Mouse (Mus musculus): Measurements from ENCODE around the gene Stat1. TPM values are rescaled to one million over a fixed set of nuclear protein-coding genes. Genes with fewer than 3 reads are reported as not detected.
A peak's percentile ranks its signal among the peaks of the same experiment; 100 is the strongest.

Stat1 gene
- polyA plus RNA-seq, 1 experiment from 2014 or later: 10.5 TPM

- Histone ChIP-seq H3K4me1 (peaks cover 9% of the 10 kb centered on the region), H3K4me3 (peak overlapping the region; percentile 51), H3K9me3 (replicated peaks) (no peaks in the 10 kb centered on the region), H3K27ac (peak overlapping the region; percentile 90), H3K36me3 (no peaks in the 10 kb centered on the region), H3K27me3 (ENCODE audit: low read depth, poor library complexity, severe bottlenecking) (no peaks in the 10 kb centered on the region)
- under 1% methylated on average over 32 of the region's 32 CpGs for WGBS
- DNase-seq (ENCODE audit: low spot score): peak; percentile 99
Measured at GRCm38 (mm10) chr1:52113666-52114069, 5.6 kb upstream of the Stat1 start.

- Histone ChIP-seq H3K27ac (no peak overlapping the region), H3K4me1 (peaks cover 19% of the 10 kb centered on the region), H3K9me3 (replicated peaks) (no peaks in the 10 kb centered on the region), H3K27me3 (ENCODE audit: low read depth, poor library complexity, severe bottlenecking) (peaks cover 12% of the 10 kb centered on the region; the same call in 1 of the 2 replicates), H3K36me3 (no peaks in the 10 kb centered on the region), H3K4me3 (no peak overlapping the region)
- no peak for DNase-seq (ENCODE audit: low spot score)
- WGBS: 82% methylated on average over 3 of the region's 3 CpGs
Measured at GRCm38 (mm10) chr1:52116441-52116840, 2.8 kb upstream of the Stat1 start.

- H3K9me3 ChIP-seq (replicated peaks): no peaks in the 10 kb centered on the region
- peaks cover 12% of the 10 kb centered on the region; the same call in 1 of the 2 replicates for H3K27me3 ChIP-seq (ENCODE audit: low read depth, poor library complexity, severe bottlenecking)
- H3K27ac ChIP-seq: no peak overlapping the region
- H3K36me3 ChIP-seq: no peaks in the 10 kb centered on the region
- no peak for DNase-seq (ENCODE audit: low spot score)
- H3K4me1 ChIP-seq: peaks cover 19% of the 10 kb centered on the region
- H3K4me3 ChIP-seq: no peak overlapping the region
- 94% methylated on average over 1 of the region's 1 CpGs for WGBS
Measured at GRCm38 (mm10) chr1:52117777-52118176, 1.5 kb upstream of the Stat1 start.

- Histone ChIP-seq H3K9me3 (replicated peaks) (no peaks in the 10 kb centered on the region), H3K27ac (peak overlapping the region; percentile 80), H3K36me3 (peaks cover 2% of the 10 kb centered on the region; the same call in 1 of the 2 replicates), H3K4me1 (peaks cover 13% of the 10 kb centered on the region; the same call in 1 of the 2 replicates), H3K4me3 (peak overlapping the region; percentile 93), H3K27me3 (ENCODE audit: low read depth, poor library complexity, severe bottlenecking) (peaks cover 12% of the 10 kb centered on the region; the same call in 1 of the 2 replicates)
- WGBS: 1% methylated on average over 20 of the region's 20 CpGs
- DNase-seq (ENCODE audit: low spot score): no peak
Measured at GRCm38 (mm10) chr1:52119691-52120090, 451 bp downstream of the Stat1 start.

DNA sequence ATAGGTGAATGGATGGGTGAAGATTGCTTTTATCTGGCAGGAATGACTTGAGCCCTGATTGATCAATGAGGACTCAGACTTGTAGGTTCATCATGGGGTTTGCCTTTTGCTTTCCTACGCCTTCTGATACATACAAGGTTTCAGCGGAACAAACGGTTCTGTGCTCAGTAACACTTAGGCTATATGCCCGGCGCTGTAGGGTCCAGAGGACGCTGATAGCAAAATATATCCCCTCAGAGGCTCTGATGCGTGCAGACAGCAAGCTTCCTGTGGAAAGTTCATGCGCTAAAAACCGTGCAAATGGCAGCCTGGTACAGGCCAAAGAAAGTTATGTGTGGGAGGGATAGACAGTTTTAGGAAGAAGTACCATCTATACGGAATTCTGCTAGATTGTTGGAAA is 951 bp downstream of the Stat1 start:
- peaks cover 2% of the 10 kb centered on the region; the same call in 1 of the 2 replicates for H3K36me3 ChIP-seq
- 49% methylated on average over 10 of the region's 10 CpGs for WGBS
- H3K27ac ChIP-seq: no peak overlapping the region
- no peak for DNase-seq (ENCODE audit: low spot score)
- H3K4me3 ChIP-seq: peak overlapping the region; percentile 93
- H3K9me3 ChIP-seq (replicated peaks): no peaks in the 10 kb centered on the region
- H3K4me1 ChIP-seq: peaks cover 13% of the 10 kb centered on the region; the same call in 1 of the 2 replicates
- peaks cover 12% of the 10 kb centered on the region; the same call in 1 of the 2 replicates for H3K27me3 ChIP-seq (ENCODE audit: low read depth, poor library complexity, severe bottlenecking)

DNA sequence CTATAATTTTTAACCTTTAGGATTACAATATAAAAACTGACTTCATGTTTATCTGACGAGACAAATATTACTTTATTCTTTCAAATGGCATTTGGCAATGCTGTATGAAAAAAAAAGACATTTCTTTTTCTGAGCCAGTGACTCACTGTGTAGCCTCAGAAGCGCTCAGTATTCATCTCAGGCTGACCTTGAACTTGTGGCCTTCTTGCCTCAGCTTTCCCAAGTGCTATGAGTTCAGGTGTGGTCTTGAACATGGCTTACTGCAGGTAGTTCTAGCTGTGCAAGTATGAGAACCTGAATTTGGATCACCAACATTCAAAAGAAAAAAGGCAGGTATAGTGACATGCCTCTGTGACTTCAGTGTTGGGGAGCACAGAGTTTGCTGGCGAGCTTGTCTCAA is 1.8 kb downstream of the Stat1 start:
- Histone ChIP-seq H3K27me3 (ENCODE audit: low read depth, poor library complexity, severe bottlenecking) (peaks cover 12% of the 10 kb centered on the region; the same call in 1 of the 2 replicates), H3K36me3 (peaks cover 5% of the 10 kb centered on the region; the same call in 1 of the 2 replicates), H3K4me1 (peaks cover 13% of the 10 kb centered on the region; the same call in 1 of the 2 replicates), H3K4me3 (no peak overlapping the region), H3K9me3 (replicated peaks) (no peaks in the 10 kb centered on the region), H3K27ac (no peak overlapping the region)
- WGBS: 85% methylated on average over 3 of the region's 3 CpGs
- DNase-seq (ENCODE audit: low spot score): no peak

DNA sequence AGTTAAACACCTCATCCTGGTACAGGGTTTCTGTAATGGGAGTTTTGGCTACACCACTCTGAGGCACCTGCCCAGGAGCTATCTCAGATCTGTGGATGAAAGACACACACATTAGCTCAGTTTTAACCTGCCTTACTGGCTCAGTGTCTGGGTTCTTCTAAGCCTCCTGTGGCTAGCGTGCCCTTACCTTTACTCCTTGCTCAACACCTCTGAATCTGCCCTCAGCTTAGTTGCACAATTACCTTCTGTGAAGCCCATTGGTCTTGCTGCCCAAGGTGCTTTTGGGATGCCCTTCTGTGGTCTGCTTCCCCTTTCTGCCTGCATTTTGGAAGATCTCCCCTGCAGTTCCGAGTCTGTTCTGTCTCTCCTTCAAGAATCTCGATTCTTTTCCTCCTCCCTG is 5.6 kb downstream of the Stat1 start:
- peaks cover 12% of the 10 kb centered on the region; the same call in 1 of the 2 replicates for H3K27me3 ChIP-seq (ENCODE audit: low read depth, poor library complexity, severe bottlenecking)
- no peak overlapping the region for H3K27ac ChIP-seq
- no peaks in the 10 kb centered on the region for H3K9me3 ChIP-seq (replicated peaks)
- no peak for DNase-seq (ENCODE audit: low spot score)
- H3K36me3 ChIP-seq: peaks cover 16% of the 10 kb centered on the region
- WGBS: 74% methylated on average over 3 of the region's 3 CpGs
- H3K4me3 ChIP-seq: no peak overlapping the region
- peaks cover 4% of the 10 kb centered on the region; the same call in 1 of the 2 replicates for H3K4me1 ChIP-seq

DNA sequence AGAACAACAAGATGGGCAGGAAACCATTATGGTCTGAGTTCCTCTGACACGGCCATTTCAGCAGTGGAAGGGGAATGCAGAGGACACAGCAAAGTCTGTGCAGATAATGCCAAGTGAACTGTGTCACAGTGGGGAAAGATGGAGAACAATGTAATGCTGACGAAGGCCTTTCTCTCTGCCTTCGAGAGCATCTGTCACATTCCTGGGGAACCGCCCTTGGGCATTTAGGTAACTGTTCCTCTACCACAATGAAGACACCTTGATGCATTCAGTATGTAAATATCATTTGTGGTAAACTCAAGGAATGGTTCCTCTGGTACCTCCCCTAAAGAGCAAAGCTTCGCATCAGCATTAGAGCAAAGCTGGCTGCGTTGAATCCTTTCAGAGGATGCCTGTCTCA is 8.1 kb downstream of the Stat1 start:
- Histone ChIP-seq H3K36me3 (peaks cover 16% of the 10 kb centered on the region), H3K4me1 (no peaks in the 10 kb centered on the region), H3K4me3 (no peak overlapping the region), H3K27me3 (ENCODE audit: low read depth, poor library complexity, severe bottlenecking) (no peaks in the 10 kb centered on the region), H3K27ac (no peak overlapping the region), H3K9me3 (replicated peaks) (no peaks in the 10 kb centered on the region)
- 94% methylated on average over 6 of the region's 6 CpGs for WGBS
- DNase-seq (ENCODE audit: low spot score): no peak

GRCm38 (mm10) chr1:52129794-52130193 is 10.6 kb downstream of the Stat1 start:
- no peaks in the 10 kb centered on the region for H3K9me3 ChIP-seq (replicated peaks)
- 61% methylated on average over 6 of the region's 6 CpGs for WGBS
- H3K36me3 ChIP-seq: peaks cover 13% of the 10 kb centered on the region
- no peak for DNase-seq (ENCODE audit: low spot score)
- H3K4me3 ChIP-seq: no peak overlapping the region
- no peaks in the 10 kb centered on the region for H3K27me3 ChIP-seq (ENCODE audit: low read depth, poor library complexity, severe bottlenecking)
- H3K27ac ChIP-seq: no peak overlapping the region
- no peaks in the 10 kb centered on the region for H3K4me1 ChIP-seq

DNA sequence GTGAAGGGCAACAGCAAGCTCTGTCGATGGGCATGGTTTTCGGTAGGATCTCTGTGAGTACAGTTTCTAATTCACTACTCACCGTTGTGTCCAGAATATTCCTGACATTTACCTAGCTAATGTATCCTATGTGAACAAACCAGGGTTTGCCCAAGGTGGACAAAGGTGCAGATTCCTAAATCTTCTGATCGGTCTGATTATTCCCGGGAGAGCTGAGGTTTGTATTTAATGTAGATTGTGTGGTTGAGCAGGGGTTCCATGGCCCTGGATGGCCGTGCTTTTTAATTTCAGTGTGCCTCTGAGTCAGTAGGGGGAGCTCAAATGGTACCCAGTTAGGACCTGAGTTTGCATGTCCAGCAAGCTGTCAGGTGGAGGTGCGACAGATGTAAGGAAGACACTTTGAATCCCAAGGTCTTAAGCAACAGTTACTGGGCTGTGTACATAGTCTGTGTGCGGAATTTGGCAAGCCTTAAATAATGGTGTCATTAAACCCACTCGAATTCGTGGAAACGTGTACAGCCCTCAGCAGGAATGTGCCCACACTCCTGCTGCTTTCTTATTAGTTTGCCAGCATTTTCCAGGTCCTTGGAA is 12.6 kb downstream of the Stat1 start:
- DNase-seq (ENCODE audit: low spot score): no peak
- H3K4me3 ChIP-seq: no peak overlapping the region
- H3K27me3 ChIP-seq (ENCODE audit: low read depth, poor library complexity, severe bottlenecking): no peaks in the 10 kb centered on the region
- no peaks in the 10 kb centered on the region for H3K9me3 ChIP-seq (replicated peaks)
- H3K27ac ChIP-seq: no peak overlapping the region
- H3K4me1 ChIP-seq: peaks cover 4% of the 10 kb centered on the region; the same call in 1 of the 2 replicates
- WGBS: 86% methylated on average over 11 of the region's 11 CpGs
- peaks cover 4% of the 10 kb centered on the region for H3K36me3 ChIP-seq

- Histone ChIP-seq H3K4me1 (peaks cover 9% of the 10 kb centered on the region; the same call in 1 of the 2 replicates), H3K27ac (no peak overlapping the region)
- WGBS: 87% methylated on average over 8 of the region's 8 CpGs
Measured at GRCm38 (mm10) chr1:52133254-52133653, 14.0 kb downstream of the Stat1 start.

DNA sequence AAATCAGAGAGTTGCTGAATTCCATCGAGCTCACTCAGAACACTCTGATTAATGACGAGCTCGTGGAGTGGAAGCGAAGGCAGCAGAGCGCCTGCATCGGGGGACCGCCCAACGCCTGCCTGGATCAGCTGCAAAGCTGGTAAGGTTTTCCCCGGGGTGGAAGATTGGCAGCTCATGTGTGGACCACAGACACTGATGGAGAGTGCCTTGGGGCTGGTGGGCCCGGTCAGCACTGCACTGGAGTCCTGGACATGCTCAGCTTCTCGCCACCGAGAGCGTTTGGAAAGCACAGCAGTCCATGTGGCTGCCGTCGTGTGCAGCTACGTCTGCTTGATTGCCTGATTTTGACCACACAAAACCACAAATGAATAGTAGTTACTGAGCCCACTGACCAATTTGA is 18.1 kb downstream of the Stat1 start:
- DNase-seq (ENCODE audit: low spot score): no peak
- Histone ChIP-seq H3K4me3 (no peak overlapping the region), H3K27ac (no peak overlapping the region), H3K4me1 (peaks cover 12% of the 10 kb centered on the region; the same call in 1 of the 2 replicates), H3K9me3 (replicated peaks) (no peaks in the 10 kb centered on the region), H3K36me3 (peaks cover 3% of the 10 kb centered on the region; the same call in 1 of the 2 replicates), H3K27me3 (ENCODE audit: low read depth, poor library complexity, severe bottlenecking) (no peaks in the 10 kb centered on the region)
- 84% methylated on average over 16 of the region's 16 CpGs for WGBS

More at GRCm38 (mm10) chr1:52133254-52133653, 14.0 kb downstream of the Stat1 start:
- H3K9me3 ChIP-seq (replicated peaks): no peaks in the 10 kb centered on the region
- H3K27me3 ChIP-seq (ENCODE audit: low read depth, poor library complexity, severe bottlenecking): no peaks in the 10 kb centered on the region
- no peak for DNase-seq (ENCODE audit: low spot score)
- H3K36me3 ChIP-seq: peaks cover 3% of the 10 kb centered on the region; the same call in 1 of the 2 replicates
- no peak overlapping the region for H3K4me3 ChIP-seq

DNA sequence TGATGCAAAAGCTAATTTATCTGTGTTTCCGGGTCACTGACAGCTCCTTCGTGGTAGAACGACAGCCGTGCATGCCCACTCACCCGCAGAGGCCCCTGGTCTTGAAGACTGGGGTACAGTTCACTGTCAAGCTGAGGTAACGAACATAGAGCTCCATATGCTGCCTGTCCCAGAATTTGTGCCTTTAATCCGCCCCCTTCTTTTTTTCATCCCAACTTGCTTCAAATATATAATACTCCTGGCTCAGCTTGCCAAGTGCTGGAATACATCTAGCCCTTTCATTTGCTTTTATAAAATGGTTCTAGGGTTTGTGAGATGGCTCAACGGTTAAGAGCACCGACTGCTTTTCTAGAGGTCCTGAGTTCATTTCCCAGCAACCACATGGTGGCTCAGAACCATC is 21.3 kb downstream of the Stat1 start:
- Histone ChIP-seq H3K27ac (no peak overlapping the region), H3K4me3 (no peak overlapping the region), H3K9me3 (replicated peaks) (no peaks in the 10 kb centered on the region), H3K27me3 (ENCODE audit: low read depth, poor library complexity, severe bottlenecking) (no peaks in the 10 kb centered on the region), H3K36me3 (0 out of 2 replicates have a peak, but pooled peaks cover 3% of the 10 kb centered on the region), H3K4me1 (peaks cover 16% of the 10 kb centered on the region; the same call in 1 of the 2 replicates)
- 93% methylated on average over 9 of the region's 9 CpGs for WGBS
- DNase-seq (ENCODE audit: low spot score): no peak
